Mouse (Mus musculus) kidney, adult 2 months (tissue): ENCODE measurements around the gene Txnrd2. TPM values are rescaled to one million over a fixed set of nuclear protein-coding genes. Genes with fewer than 3 reads are reported as not detected.

Source experiments
- DNase-seq: peaks from one replicate; pipeline ENCODE4 v3.0.0; 2021
- H3K27ac ChIP-seq: fragments of 200-500 bp; 2 replicates; pipeline ENCODE4 v1.5.1; 2012; ENCODE audit warnings: low read depth, low read length, control low read depth, inconsistent platforms; ENCODE audit not compliant: insufficient read depth
- H3K27me3 ChIP-seq: fragments of 200-500 bp; replicated peaks from 2 replicates; pipeline ENCODE4 v1.6.1; 2012; ENCODE audit warnings: mild to moderate bottlenecking, moderate library complexity, low read length, inconsistent platforms; ENCODE audit not compliant: control insufficient read depth, insufficient read depth
- H3K36me3 ChIP-seq: fragments of 200-500 bp; 2 replicates; pipeline ENCODE4 v1.6.1; 2012; ENCODE audit warnings: mild to moderate bottlenecking, moderate library complexity, low read length, inconsistent platforms; ENCODE audit not compliant: control insufficient read depth, insufficient read depth
- H3K4me1 ChIP-seq: fragments of 200-500 bp; 2 replicates; pipeline ENCODE4 v1.6.1; 2011; ENCODE audit warnings: low read length; ENCODE audit not compliant: control insufficient read depth, insufficient read depth
- H3K4me3 ChIP-seq: fragments of 200-500 bp; 2 replicates; pipeline ENCODE4 v1.5.1; 2011; ENCODE audit warnings: mild to moderate bottlenecking, low read depth, low read length, control low read depth; ENCODE audit not compliant: insufficient read depth
- CTCF ChIP-seq: fragments of 200-500 bp; conservative IDR thresholded peaks from 2 replicates; pipeline ENCODE4 v1.5.1; 2011; ENCODE audit warnings: low read depth, mild to moderate bottlenecking, control low read depth, low read length, moderate library complexity, mixed read lengths; ENCODE audit not compliant: insufficient read depth, insufficient read length
- POLR2A ChIP-seq: fragments of 200-500 bp; IDR thresholded peaks from one replicate; pipeline ENCODE4 v1.6.1; 2011; ENCODE audit warnings: low read depth, low read length, control low read depth
- WGBS: fragments of 180-500 bp; shearing (Covaris S2); methylation state at CpG from one replicate; pipeline ENCODE4 v1.1.7; 2018; 5-methylcytosine and 5-hydroxymethylcytosine counted together
- polyA plus RNA-seq: library from polyadenylated mRNA; depleted of rRNA; stranded (reverse); fragments of >200 nt; gene quantifications from 2 replicates; pipeline ENCODE4 v1.2.3, GENCODE M21; 2012

The Txnrd2 gene
- polyA plus RNA-seq, 1 experiment = 39.1 TPM

GRCm38 (mm10) chr16:18455407-18455806, 29.2 kb downstream of the Txnrd2 start:
- TF ChIP-seq POLR2A (no peak), CTCF (no peak)
- DNase-seq = no peak
- 92% methylated on average over 6 of the region's 6 CpGs for WGBS
- Histone ChIP-seq H3K4me1 (no peaks in the 10 kb centered on the region), H3K27ac (no peak overlapping the region), H3K27me3 (no peaks in the 10 kb centered on the region), H3K36me3 (no peaks in the 10 kb centered on the region), H3K4me3 (no peak overlapping the region)

DNA sequence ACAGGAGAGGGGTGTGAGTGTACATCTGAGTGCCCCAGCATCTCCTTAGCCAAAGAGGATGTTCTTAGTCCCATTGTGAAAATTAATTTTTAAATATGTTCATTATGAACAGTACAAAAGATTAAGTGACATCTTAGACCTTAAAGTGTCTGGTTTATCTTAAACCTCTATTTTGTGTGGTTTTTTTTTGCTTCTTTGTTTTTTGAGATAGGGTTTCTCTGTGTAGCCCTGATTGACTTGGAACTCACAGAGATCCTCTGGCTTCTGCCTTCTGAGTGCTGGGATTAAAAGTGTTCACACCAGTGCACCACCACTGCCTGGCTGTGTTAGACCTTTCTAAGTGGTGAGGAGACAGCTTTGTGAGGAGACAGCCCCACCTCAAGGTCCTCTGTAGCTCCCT, 32.5 kb downstream of the Txnrd2 start:
- no peak overlapping the region for H3K4me3 ChIP-seq
- H3K27ac ChIP-seq = no peak overlapping the region
- no peaks in the 10 kb centered on the region for H3K4me1 ChIP-seq
- DNase-seq = no peak
- H3K36me3 ChIP-seq = no peaks in the 10 kb centered on the region
- H3K27me3 ChIP-seq = no peaks in the 10 kb centered on the region
- TF ChIP-seq POLR2A = no peak
- no peak for TF ChIP-seq CTCF

GRCm38 (mm10) chr16:18459335-18459954, 33.3 kb downstream of the Txnrd2 start:
- no peak for TF ChIP-seq CTCF
- no peak overlapping the region for H3K4me3 ChIP-seq
- peak; percentile 22 for DNase-seq
- no peaks in the 10 kb centered on the region for H3K27me3 ChIP-seq
- H3K27ac ChIP-seq = no peak overlapping the region
- no peaks in the 10 kb centered on the region for H3K4me1 ChIP-seq
- H3K36me3 ChIP-seq = no peaks in the 10 kb centered on the region
- WGBS = 54% methylated on average over 12 of the region's 12 CpGs

DNA sequence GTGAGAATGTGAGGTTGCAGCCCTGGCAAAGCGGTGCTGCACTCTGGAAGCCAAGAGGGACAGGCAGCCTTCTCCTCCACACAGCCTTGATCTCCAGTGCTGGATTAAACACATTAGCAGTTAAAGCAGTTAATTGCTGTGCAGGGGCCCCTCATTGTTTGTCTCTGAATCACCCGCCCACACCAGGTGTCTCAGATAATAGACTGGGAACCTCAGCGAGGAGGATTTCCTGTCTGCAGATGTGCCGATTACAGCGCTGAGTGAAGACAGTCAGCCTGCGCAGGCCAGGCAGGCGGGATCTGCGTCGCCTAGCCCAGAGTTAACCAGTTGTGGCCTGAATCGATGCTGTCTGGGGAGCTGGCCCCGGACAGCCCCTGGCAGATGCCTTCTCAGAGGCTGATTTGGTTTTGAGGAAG, 33.8 kb downstream of the Txnrd2 start:
- no peak for TF ChIP-seq CTCF
- no peak for TF ChIP-seq POLR2A
- H3K27me3 ChIP-seq = no peaks in the 10 kb centered on the region
- DNase-seq = peak; percentile 13
- H3K36me3 ChIP-seq = no peaks in the 10 kb centered on the region
- 54% methylated on average over 11 of the region's 11 CpGs for WGBS
- no peak overlapping the region for H3K4me3 ChIP-seq
- H3K27ac ChIP-seq = no peak overlapping the region
- no peaks in the 10 kb centered on the region for H3K4me1 ChIP-seq

GRCm38 (mm10) chr16:18460826-18461225, 34.6 kb downstream of the Txnrd2 start:
- Histone ChIP-seq H3K27ac (no peak overlapping the region), H3K4me1 (no peaks in the 10 kb centered on the region), H3K36me3 (no peaks in the 10 kb centered on the region), H3K27me3 (no peaks in the 10 kb centered on the region), H3K4me3 (no peak overlapping the region)
- 94% methylated on average over 3 of the region's 3 CpGs for WGBS
- DNase-seq = no peak
- TF ChIP-seq POLR2A = no peak
- no peak for TF ChIP-seq CTCF

- Histone ChIP-seq H3K27ac (no peak overlapping the region), H3K4me1 (no peaks in the 10 kb centered on the region), H3K36me3 (no peaks in the 10 kb centered on the region), H3K27me3 (no peaks in the 10 kb centered on the region), H3K4me3 (no peak overlapping the region)
- DNase-seq = no peak
- TF ChIP-seq CTCF (no peak), POLR2A (no peak)
- 88% methylated on average over 9 of the region's 9 CpGs for WGBS
These were observed 35.8 kb downstream of the Txnrd2 start for GRCm38 (mm10) chr16:18462031-18462430.

GRCm38 (mm10) chr16:18462598-18462997, 36.4 kb downstream of the Txnrd2 start:
- H3K27ac ChIP-seq = no peak overlapping the region
- DNase-seq = peak; percentile 24
- WGBS = 68% methylated on average over 8 of the region's 8 CpGs
- no peak overlapping the region for H3K4me3 ChIP-seq
- no peak for TF ChIP-seq CTCF
- no peak for TF ChIP-seq POLR2A
- H3K36me3 ChIP-seq = no peaks in the 10 kb centered on the region
- H3K4me1 ChIP-seq = no peaks in the 10 kb centered on the region
- no peaks in the 10 kb centered on the region for H3K27me3 ChIP-seq
